Mouse (Mus musculus) small intestine, adult 2 months (tissue): Measurements from ENCODE around the gene Dapl1. TPM values are rescaled to one million over a fixed set of nuclear protein-coding genes. Genes with fewer than 3 reads are reported as not detected.

Experiments used
- H3K27ac ChIP-seq: fragments of 200-500 bp; 2 replicates; pipeline ENCODE4 v1.5.1; 2012; ENCODE audit warnings: low read depth, low read length, control low read depth, inconsistent platforms; ENCODE audit not compliant: insufficient read depth
- H3K27me3 ChIP-seq: fragments of 200-500 bp; 2 replicates; pipeline ENCODE4 v1.6.1; 2012; ENCODE audit warnings: mild to moderate bottlenecking, moderate library complexity, low read length, inconsistent platforms; ENCODE audit not compliant: control insufficient read depth, insufficient read depth
- H3K36me3 ChIP-seq: fragments of 200-500 bp; 2 replicates; pipeline ENCODE4 v1.6.1; 2012; ENCODE audit warnings: mild to moderate bottlenecking, low read length, control low read depth, inconsistent platforms; ENCODE audit not compliant: control insufficient read depth, insufficient read depth
- H3K4me1 ChIP-seq: fragments of 200-500 bp; 2 replicates; pipeline ENCODE4 v1.6.1; 2012; ENCODE audit warnings: low read length, inconsistent platforms, mixed read lengths; ENCODE audit not compliant: control insufficient read depth, insufficient read depth, insufficient read length
- H3K4me3 ChIP-seq: fragments of 200-500 bp; 2 replicates; pipeline ENCODE4 v1.5.1; 2012; ENCODE audit warnings: low read depth, mild to moderate bottlenecking, control low read depth, inconsistent platforms, low read length, moderate library complexity
- CTCF ChIP-seq: fragments of 200-500 bp; IDR thresholded peaks from 2 replicates; pipeline ENCODE4 v1.5.1; 2012; ENCODE audit warnings: low read depth, mild to moderate bottlenecking, control low read depth, inconsistent platforms, low read length, moderate library complexity, mixed read lengths; ENCODE audit not compliant: insufficient replicate concordance, insufficient read length; ENCODE audit errors: extremely low read depth
- POLR2A ChIP-seq: fragments of 200-500 bp; IDR thresholded peaks from 2 replicates; pipeline ENCODE4 v1.6.1; 2012; ENCODE audit warnings: low read depth, mild to moderate bottlenecking, control low read depth, inconsistent platforms, low read length, moderate library complexity
- WGBS: fragments of 180-500 bp; shearing (Covaris S2); methylation state at CpG from one replicate; pipeline ENCODE4 v1.1.7; 2018; 5-methylcytosine and 5-hydroxymethylcytosine counted together
- polyA plus RNA-seq: library from polyadenylated mRNA; depleted of rRNA; stranded (reverse); fragments of >200 nt; gene quantifications from 2 replicates; pipeline ENCODE4 v1.2.3, GENCODE M21; 2012

The Dapl1 gene
- polyA plus RNA-seq, 1 experiment = not detected

DNA sequence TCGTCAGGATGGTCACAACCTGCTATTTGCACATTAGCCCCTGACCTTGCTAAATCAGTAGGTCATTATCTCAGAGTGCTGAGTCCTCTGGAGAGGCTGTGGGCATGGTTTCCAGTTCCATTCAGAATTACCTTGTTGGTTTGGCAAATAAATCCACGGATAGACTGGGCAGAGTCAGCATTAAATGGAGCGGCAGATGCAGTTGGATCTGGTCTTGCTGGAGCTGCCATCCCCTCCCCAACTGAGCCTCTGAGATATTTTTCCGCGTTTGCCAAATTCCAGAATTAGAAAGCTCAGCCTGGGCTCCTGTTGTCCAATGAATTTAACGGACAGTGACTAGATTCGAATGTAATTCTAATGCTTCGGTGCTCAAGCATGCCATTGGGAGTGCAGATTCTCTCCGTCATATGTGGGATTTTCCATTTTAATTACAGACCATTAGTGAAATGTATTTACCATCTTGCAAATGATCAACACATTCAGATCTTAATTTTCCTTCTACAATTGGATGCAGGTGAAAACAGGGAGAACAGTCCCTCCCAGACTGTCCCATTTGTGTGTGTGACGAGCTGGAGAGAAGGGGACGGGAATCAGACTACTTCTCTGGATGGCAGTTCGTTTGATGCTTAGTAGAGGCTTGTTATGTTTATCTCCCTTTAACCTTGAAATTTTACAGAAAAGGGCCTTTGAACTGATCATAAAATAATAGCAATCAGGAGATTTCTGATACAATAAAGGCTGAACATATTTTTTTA, 20.8 kb upstream of the Dapl1 start:
- Histone ChIP-seq H3K27me3 (no peaks in the 10 kb centered on the region), H3K27ac (no peak overlapping the region), H3K4me3 (no peak overlapping the region), H3K36me3 (no peaks in the 10 kb centered on the region), H3K4me1 (no peaks in the 10 kb centered on the region)
- TF ChIP-seq POLR2A = no peak
- no peak for TF ChIP-seq CTCF
- WGBS = 72% methylated on average over 12 of the region's 12 CpGs

- no peaks in the 10 kb centered on the region for H3K4me1 ChIP-seq
- H3K36me3 ChIP-seq = no peaks in the 10 kb centered on the region
- no peaks in the 10 kb centered on the region for H3K27me3 ChIP-seq
- H3K4me3 ChIP-seq = no peak overlapping the region
- no peak overlapping the region for H3K27ac ChIP-seq
- TF ChIP-seq POLR2A (no peak), CTCF (no peak)
- WGBS = 94% methylated on average over 5 of the region's 5 CpGs
Measured at GRCm38 (mm10) chr2:59465671-59466070, 18.8 kb upstream of the Dapl1 start.

- Histone ChIP-seq H3K36me3 (no peaks in the 10 kb centered on the region), H3K4me1 (no peaks in the 10 kb centered on the region), H3K27ac (no peak overlapping the region), H3K4me3 (no peak overlapping the region), H3K27me3 (no peaks in the 10 kb centered on the region)
- WGBS = 38% methylated on average over 5 of the region's 5 CpGs
- TF ChIP-seq POLR2A = no peak
- no peak for TF ChIP-seq CTCF
Measured at GRCm38 (mm10) chr2:59466358-59466757, 18.1 kb upstream of the Dapl1 start.

- H3K4me1 ChIP-seq = no peaks in the 10 kb centered on the region
- H3K27me3 ChIP-seq = no peaks in the 10 kb centered on the region
- no peaks in the 10 kb centered on the region for H3K36me3 ChIP-seq
- no peak overlapping the region for H3K4me3 ChIP-seq
- no peak overlapping the region for H3K27ac ChIP-seq
- no peak for TF ChIP-seq POLR2A
- no peak for TF ChIP-seq CTCF
- WGBS = 61% methylated on average over 4 of the region's 4 CpGs
Measured at GRCm38 (mm10) chr2:59467085-59467484, 17.4 kb upstream of the Dapl1 start.

DNA sequence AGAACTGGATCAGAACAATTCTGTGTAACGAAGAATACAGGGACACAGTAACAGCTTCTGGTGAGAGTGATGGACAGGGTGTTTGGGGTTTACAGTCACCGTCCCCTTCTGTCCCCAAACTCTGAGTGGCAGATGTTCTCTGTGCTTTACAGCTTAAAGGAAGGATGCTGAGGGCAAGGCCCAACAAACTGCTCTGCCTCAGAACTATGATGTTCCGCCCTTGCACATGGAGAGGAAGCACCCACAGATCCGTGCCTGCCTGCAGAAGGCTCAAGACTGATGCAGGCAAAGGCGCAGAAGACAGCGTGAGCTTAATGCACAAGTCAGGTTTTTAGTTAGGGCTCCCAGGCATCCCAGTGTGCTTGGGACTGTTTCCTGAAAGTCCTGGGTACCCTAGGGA, 16.5 kb upstream of the Dapl1 start:
- Histone ChIP-seq H3K4me3 (no peak overlapping the region), H3K27me3 (no peaks in the 10 kb centered on the region), H3K4me1 (no peaks in the 10 kb centered on the region), H3K27ac (no peak overlapping the region), H3K36me3 (no peaks in the 10 kb centered on the region)
- TF ChIP-seq POLR2A (no peak), CTCF (no peak)
- WGBS = 91% methylated on average over 6 of the region's 6 CpGs

GRCm38 (mm10) chr2:59469590-59470245, 14.7 kb upstream of the Dapl1 start:
- Histone ChIP-seq H3K27me3 (no peaks in the 10 kb centered on the region), H3K27ac (no peak overlapping the region)
- TF ChIP-seq POLR2A (no peak), CTCF (no peak)

DNA sequence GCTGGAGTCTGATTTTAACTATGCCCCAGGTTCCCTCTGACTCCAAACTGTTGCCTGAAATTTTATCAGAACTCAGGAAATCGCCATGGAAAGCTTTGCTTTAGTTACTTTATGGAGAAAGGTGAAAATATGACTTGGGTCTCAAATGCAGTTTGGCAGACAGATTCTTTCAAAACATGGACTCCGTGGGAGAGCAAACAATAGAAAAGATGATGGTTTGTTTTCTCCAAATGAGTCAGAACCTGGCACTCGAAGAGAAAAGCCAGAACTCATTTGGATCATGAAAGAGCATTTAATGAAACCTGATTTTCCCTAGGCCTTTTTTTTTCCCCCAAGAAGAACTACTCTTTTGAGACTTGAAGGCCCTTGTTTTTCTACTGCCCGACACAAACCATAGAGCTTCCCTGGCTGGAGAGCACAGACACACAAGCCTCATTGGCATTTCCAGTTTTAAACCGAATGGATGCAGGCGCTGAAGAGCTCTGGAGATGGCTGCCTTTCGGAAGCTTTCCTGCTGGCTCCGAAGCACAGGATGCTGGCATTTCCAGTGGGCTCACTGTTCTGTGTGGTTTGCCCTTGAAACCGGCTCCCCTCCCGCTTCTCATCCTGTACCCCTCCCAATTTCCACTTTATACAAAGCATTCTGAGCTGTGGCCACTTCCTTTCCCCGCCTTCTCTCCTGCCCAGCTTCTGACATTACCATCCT, 14.0 kb upstream of the Dapl1 start:
- no peak overlapping the region for H3K27ac ChIP-seq
- H3K27me3 ChIP-seq = no peaks in the 10 kb centered on the region
- H3K4me3 ChIP-seq = no peak overlapping the region
- TF ChIP-seq CTCF (no peak), POLR2A (no peak)
- H3K36me3 ChIP-seq = no peaks in the 10 kb centered on the region
- H3K4me1 ChIP-seq = no peaks in the 10 kb centered on the region
- 76% methylated on average over 11 of the region's 11 CpGs for WGBS

More at GRCm38 (mm10) chr2:59469590-59470245, 14.7 kb upstream of the Dapl1 start:
- Histone ChIP-seq H3K4me1 (no peaks in the 10 kb centered on the region), H3K36me3 (no peaks in the 10 kb centered on the region), H3K4me3 (no peak overlapping the region)
- 68% methylated on average over 8 of the region's 8 CpGs for WGBS
